Mouse (Mus musculus): ENCODE measurements at regions not wholly inside any gene's neighbourhood (a gene's known extent, or its start where the extent isn't known, plus 50 kb on each side); places are given as distances from the start of the nearest gene placed in this dataset.

DNA sequence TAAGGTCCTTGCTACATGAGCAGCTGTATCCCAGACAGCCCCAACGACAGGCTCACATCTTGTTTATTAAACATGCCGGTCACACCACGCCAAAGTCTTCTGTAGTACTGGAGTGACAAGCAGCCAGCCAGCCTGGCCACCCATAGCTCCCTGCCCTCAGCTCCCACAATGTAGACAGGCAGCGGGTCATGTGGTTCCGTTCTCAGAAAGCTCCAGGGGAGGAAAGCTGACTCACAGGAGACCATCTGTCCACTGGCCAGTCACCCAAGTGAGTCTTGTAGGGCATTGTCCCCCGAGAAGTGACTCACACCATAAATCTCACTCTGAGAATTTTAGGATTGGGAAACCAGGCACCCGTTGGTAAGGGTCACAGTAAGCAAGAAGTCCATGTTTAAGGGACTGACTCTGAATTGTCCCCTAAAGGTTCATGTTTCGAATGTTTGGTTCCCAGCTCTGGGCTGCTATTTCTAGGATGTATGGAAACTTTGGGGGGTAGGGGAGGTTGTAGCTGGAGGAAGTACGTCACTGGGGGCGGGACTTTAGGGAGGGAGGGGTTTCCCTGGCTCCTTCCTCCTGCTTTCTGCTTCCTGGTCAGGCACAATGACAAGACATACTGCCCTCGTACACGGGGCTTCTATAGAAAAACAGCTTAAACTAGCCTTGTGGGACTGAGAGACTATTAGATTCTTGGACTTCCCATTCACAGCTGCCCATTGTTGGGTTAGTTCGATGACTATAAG is 203.0 kb upstream of the Tbx3 start:
- Histone ChIP-seq H3K4me3 (ENCODE audit: low read depth, low read length) (no peak overlapping the region), H3K4me2 (ENCODE audit: low read depth) (no peak overlapping the region), H3K9ac (ENCODE audit: low read length) (no peak overlapping the region), H3K9me3 (ENCODE audit: control insufficient read depth, low read length) (no peaks in the 10 kb centered on the region), H3K36me3 (ENCODE audit: control insufficient read depth, insufficient read depth, low read length) (no peaks in the 10 kb centered on the region), H3K27me3 (ENCODE audit: control insufficient read depth, insufficient read depth, low read length) (no peaks in the 10 kb centered on the region), H3K27ac (ENCODE audit: low read depth, low read length) (no peak overlapping the region), H3K4me1 (ENCODE audit: control insufficient read depth, insufficient read depth, low read length) (no peaks in the 10 kb centered on the region)
- DNase-seq (ENCODE audit: low spot score) (no peak), ATAC-seq (ENCODE audit: insufficient read depth, low FRiP score, low TSS enrichment) (no peak)
- 80% methylated on average over 13 of the region's 13 CpGs for WGBS

- 92% methylated on average over 2 of the region's 2 CpGs for WGBS
- no peak overlapping the region for H3K4me2 ChIP-seq (ENCODE audit: low read depth)
- DNase-seq (ENCODE audit: low spot score) (no peak), ATAC-seq (ENCODE audit: insufficient read depth, low FRiP score, low TSS enrichment) (no peak)
- no peak overlapping the region for H3K27ac ChIP-seq (ENCODE audit: low read depth, low read length)
- H3K36me3 ChIP-seq (ENCODE audit: control insufficient read depth, insufficient read depth, low read length) = no peaks in the 10 kb centered on the region
- no peaks in the 10 kb centered on the region for H3K4me1 ChIP-seq (ENCODE audit: control insufficient read depth, insufficient read depth, low read length)
- no peak overlapping the region for H3K9ac ChIP-seq (ENCODE audit: low read length)
- H3K9me3 ChIP-seq (ENCODE audit: control insufficient read depth, low read length) = no peaks in the 10 kb centered on the region
- no peak overlapping the region for H3K4me3 ChIP-seq (ENCODE audit: low read depth, low read length)
- H3K27me3 ChIP-seq (ENCODE audit: control insufficient read depth, insufficient read depth, low read length) = no peaks in the 10 kb centered on the region
Measured at GRCm38 (mm10) chr5:119477926-119478325, 192.5 kb upstream of the Tbx3 start.

- DNase-seq (ENCODE audit: low spot score) (no peak), ATAC-seq (ENCODE audit: insufficient read depth, low FRiP score, low TSS enrichment) (no peak)
- WGBS = 90% methylated on average over 4 of the region's 4 CpGs
- Histone ChIP-seq H3K4me3 (ENCODE audit: low read depth, low read length) (no peak overlapping the region), H3K27me3 (ENCODE audit: control insufficient read depth, insufficient read depth, low read length) (no peaks in the 10 kb centered on the region), H3K27ac (ENCODE audit: low read depth, low read length) (no peak overlapping the region), H3K9me3 (ENCODE audit: control insufficient read depth, low read length) (no peaks in the 10 kb centered on the region), H3K36me3 (ENCODE audit: control insufficient read depth, insufficient read depth, low read length) (no peaks in the 10 kb centered on the region), H3K9ac (ENCODE audit: low read length) (no peak overlapping the region), H3K4me1 (ENCODE audit: control insufficient read depth, insufficient read depth, low read length) (no peaks in the 10 kb centered on the region), H3K4me2 (ENCODE audit: low read depth) (no peak overlapping the region)
Measured at GRCm38 (mm10) chr5:119478331-119478730, 192.1 kb upstream of the Tbx3 start.

DNA sequence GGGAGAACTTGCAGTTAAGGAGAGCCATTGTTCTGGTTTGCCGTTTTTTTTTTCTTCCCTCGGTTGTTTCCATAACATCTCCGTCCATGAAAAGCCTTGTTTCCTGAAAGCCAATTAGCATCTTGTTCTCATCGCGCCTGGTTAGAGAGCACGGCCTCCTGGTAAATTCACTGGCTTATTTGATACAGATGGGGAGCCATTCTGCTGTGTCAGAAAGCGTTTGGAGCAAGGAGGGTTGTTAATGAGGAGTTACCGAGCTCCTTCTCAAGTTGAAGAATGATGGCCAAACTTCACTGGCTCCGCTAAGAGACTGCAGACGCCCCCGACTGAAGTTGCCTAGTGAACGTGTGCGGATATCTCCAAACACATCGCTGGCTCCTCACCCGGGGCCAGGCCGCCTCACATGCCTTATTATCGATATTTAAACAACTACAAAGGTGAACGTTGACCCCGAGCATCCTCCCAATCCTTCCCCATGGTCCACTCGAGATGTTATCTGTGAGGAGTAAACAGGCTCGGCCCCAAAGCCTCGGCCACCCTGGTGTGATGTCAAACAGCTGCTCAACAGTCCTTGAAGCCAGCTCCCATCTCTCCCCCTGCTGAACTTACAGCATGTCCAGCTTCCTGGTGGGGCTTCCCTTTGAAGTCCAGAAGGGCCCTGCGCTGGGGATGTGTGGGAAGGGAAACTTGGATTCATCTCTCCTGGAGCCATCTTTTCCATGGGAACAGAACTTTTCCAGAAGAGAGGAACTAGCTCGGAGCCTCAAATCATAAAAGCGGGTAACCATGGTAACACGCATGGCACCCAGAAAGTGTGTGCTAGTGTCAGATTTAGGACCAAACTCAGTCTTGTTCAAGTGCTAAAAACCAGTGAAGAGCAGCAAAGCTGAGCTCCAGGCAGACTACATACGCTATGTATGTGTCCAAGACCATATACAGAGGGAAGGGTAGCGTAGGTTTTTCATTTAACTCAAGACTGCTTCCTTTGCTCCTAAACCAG is 190.0 kb upstream of the Tbx3 start:
- Histone ChIP-seq H3K4me3 (ENCODE audit: low read depth, low read length) (no peak overlapping the region), H3K9ac (ENCODE audit: low read length) (no peak overlapping the region), H3K4me2 (ENCODE audit: low read depth) (no peak overlapping the region), H3K9me3 (ENCODE audit: control insufficient read depth, low read length) (no peaks in the 10 kb centered on the region), H3K4me1 (ENCODE audit: control insufficient read depth, insufficient read depth, low read length) (no peaks in the 10 kb centered on the region), H3K27me3 (ENCODE audit: control insufficient read depth, insufficient read depth, low read length) (no peaks in the 10 kb centered on the region), H3K36me3 (ENCODE audit: control insufficient read depth, insufficient read depth, low read length) (no peaks in the 10 kb centered on the region), H3K27ac (ENCODE audit: low read depth, low read length) (no peak overlapping the region)
- 62% methylated on average over 28 of the region's 28 CpGs for WGBS
- ATAC-seq (ENCODE audit: insufficient read depth, low FRiP score, low TSS enrichment) (no peak), DNase-seq (ENCODE audit: low spot score) (peak; percentile 15)

GRCm38 (mm10) chr5:119483706-119484105 is 186.8 kb upstream of the Tbx3 start:
- 86% methylated on average over 8 of the region's 8 CpGs for WGBS
- Histone ChIP-seq H3K27me3 (ENCODE audit: control insufficient read depth, insufficient read depth, low read length) (no peaks in the 10 kb centered on the region), H3K36me3 (ENCODE audit: control insufficient read depth, insufficient read depth, low read length) (no peaks in the 10 kb centered on the region), H3K4me1 (ENCODE audit: control insufficient read depth, insufficient read depth, low read length) (no peaks in the 10 kb centered on the region), H3K9me3 (ENCODE audit: control insufficient read depth, low read length) (no peaks in the 10 kb centered on the region), H3K4me2 (ENCODE audit: low read depth) (no peak overlapping the region), H3K4me3 (ENCODE audit: low read depth, low read length) (no peak overlapping the region), H3K27ac (ENCODE audit: low read depth, low read length) (no peak overlapping the region), H3K9ac (ENCODE audit: low read length) (no peak overlapping the region)
- ATAC-seq (ENCODE audit: insufficient read depth, low FRiP score, low TSS enrichment) = no peak
- DNase-seq (ENCODE audit: low spot score) = no peak

DNA sequence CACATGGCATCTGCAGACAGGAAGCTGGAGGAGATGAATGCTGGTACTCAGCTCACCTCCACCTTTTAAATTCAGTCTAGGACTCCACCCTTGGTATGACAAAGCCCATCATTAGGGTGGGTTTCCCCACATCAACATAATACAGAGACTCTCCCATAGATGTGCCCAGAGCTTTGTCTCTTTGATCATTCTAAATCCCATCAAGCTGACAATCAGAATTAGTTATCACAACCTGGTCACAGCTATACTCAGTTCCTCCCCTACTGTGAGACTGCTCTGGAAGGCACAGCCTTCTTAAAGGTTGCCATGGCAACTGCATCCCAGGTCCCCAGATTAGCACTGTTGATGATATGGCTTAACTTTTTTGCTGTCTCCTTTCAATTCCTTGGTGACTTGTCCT is 184.3 kb upstream of the Tbx3 start:
- Histone ChIP-seq H3K4me2 (ENCODE audit: low read depth) (no peak overlapping the region), H3K27me3 (ENCODE audit: control insufficient read depth, insufficient read depth, low read length) (no peaks in the 10 kb centered on the region), H3K36me3 (ENCODE audit: control insufficient read depth, insufficient read depth, low read length) (no peaks in the 10 kb centered on the region), H3K4me1 (ENCODE audit: control insufficient read depth, insufficient read depth, low read length) (no peaks in the 10 kb centered on the region), H3K27ac (ENCODE audit: low read depth, low read length) (no peak overlapping the region), H3K9me3 (ENCODE audit: control insufficient read depth, low read length) (no peaks in the 10 kb centered on the region), H3K9ac (ENCODE audit: low read length) (no peak overlapping the region), H3K4me3 (ENCODE audit: low read depth, low read length) (no peak overlapping the region)
- ATAC-seq (ENCODE audit: insufficient read depth, low FRiP score, low TSS enrichment) = no peak
- DNase-seq (ENCODE audit: low spot score) = no peak

GRCm38 (mm10) chr5:119487184-119487583 is 183.3 kb upstream of the Tbx3 start:
- WGBS = 60% methylated on average over 8 of the region's 8 CpGs
- Histone ChIP-seq H3K27me3 (ENCODE audit: control insufficient read depth, insufficient read depth, low read length) (no peaks in the 10 kb centered on the region), H3K4me1 (ENCODE audit: control insufficient read depth, insufficient read depth, low read length) (no peaks in the 10 kb centered on the region), H3K27ac (ENCODE audit: low read depth, low read length) (no peak overlapping the region), H3K9ac (ENCODE audit: low read length) (no peak overlapping the region), H3K36me3 (ENCODE audit: control insufficient read depth, insufficient read depth, low read length) (no peaks in the 10 kb centered on the region), H3K4me3 (ENCODE audit: low read depth, low read length) (no peak overlapping the region), H3K9me3 (ENCODE audit: control insufficient read depth, low read length) (no peaks in the 10 kb centered on the region), H3K4me2 (ENCODE audit: low read depth) (no peak overlapping the region)
- ATAC-seq (ENCODE audit: insufficient read depth, low FRiP score, low TSS enrichment) = no peak
- no peak for DNase-seq (ENCODE audit: low spot score)

DNA sequence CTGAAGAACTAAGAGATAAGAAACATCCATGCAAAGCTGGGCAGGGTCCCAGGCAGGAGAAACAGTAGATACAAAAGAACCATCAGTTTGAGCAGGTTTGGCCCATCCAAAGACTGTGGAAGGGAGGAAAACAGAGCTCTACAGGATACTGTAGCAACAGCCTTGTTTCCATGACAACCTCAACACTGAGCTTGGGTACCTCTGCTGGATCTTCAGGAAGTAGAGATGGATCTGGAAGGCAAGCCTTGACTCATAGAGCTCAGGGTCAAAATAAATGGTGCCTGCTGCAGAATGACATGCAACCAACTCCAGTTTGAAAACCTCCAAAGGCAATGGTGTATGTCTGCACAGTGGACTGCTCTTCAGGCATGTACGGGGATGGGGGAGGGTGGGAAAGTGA is 173.0 kb upstream of the Tbx3 start:
- H3K27me3 ChIP-seq (ENCODE audit: control insufficient read depth, insufficient read depth, low read length) = no peaks in the 10 kb centered on the region
- H3K9ac ChIP-seq (ENCODE audit: low read length) = no peak overlapping the region
- H3K4me1 ChIP-seq (ENCODE audit: control insufficient read depth, insufficient read depth, low read length) = no peaks in the 10 kb centered on the region
- H3K36me3 ChIP-seq (ENCODE audit: control insufficient read depth, insufficient read depth, low read length) = no peaks in the 10 kb centered on the region
- no peaks in the 10 kb centered on the region for H3K9me3 ChIP-seq (ENCODE audit: control insufficient read depth, low read length)
- DNase-seq (ENCODE audit: low spot score) = no peak
- 86% methylated on average over 1 of the region's 1 CpGs for WGBS
- no peak overlapping the region for H3K27ac ChIP-seq (ENCODE audit: low read depth, low read length)
- H3K4me3 ChIP-seq (ENCODE audit: low read depth, low read length) = no peak overlapping the region
- no peak overlapping the region for H3K4me2 ChIP-seq (ENCODE audit: low read depth)
- ATAC-seq (ENCODE audit: insufficient read depth, low FRiP score, low TSS enrichment) = no peak

DNA sequence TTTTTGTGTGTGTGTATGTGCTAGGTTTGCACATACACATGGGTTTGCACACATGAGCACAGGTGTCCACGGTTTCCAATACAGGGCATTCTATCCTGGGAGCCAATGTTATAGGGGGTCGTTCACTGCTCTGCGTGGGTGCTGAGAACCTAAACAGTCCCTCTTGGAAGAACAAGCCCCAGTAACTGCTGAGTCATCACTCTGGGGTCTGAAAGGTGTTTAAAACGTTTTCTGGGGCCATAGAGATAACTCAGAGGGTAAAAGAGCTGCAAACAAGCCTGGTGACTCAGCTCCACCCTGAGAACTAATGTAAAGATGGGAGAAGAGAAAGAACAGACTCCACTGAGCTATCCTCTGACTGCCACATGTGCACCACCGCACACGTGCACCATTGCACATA is 172.0 kb upstream of the Tbx3 start:
- Histone ChIP-seq H3K9ac (ENCODE audit: low read length) (no peak overlapping the region), H3K4me2 (ENCODE audit: low read depth) (no peak overlapping the region), H3K4me1 (ENCODE audit: control insufficient read depth, insufficient read depth, low read length) (no peaks in the 10 kb centered on the region), H3K9me3 (ENCODE audit: control insufficient read depth, low read length) (no peaks in the 10 kb centered on the region), H3K27me3 (ENCODE audit: control insufficient read depth, insufficient read depth, low read length) (no peaks in the 10 kb centered on the region), H3K4me3 (ENCODE audit: low read depth, low read length) (no peak overlapping the region), H3K27ac (ENCODE audit: low read depth, low read length) (no peak overlapping the region), H3K36me3 (ENCODE audit: control insufficient read depth, insufficient read depth, low read length) (no peaks in the 10 kb centered on the region)
- ATAC-seq (ENCODE audit: insufficient read depth, low FRiP score, low TSS enrichment) (no peak), DNase-seq (ENCODE audit: low spot score) (no peak)
- 66% methylated on average over 6 of the region's 6 CpGs for WGBS

Measured in neural tube, embryonic 11.5 days (tissue).